Mouse (Mus musculus): ENCODE measurements around the gene Dlx1.

GRCm38 (mm10) chr2:71545882-71546639, 18.1 kb downstream of the Dlx1 start:
- TF ChIP-seq EP300 (optimal IDR thresholded peaks at IDR 0.05) (no peak), CTCF (IDR thresholded peaks at IDR 0.05; ENCODE audit: low read depth) (no peak)

Measured in stomach, postnatal 0 days (tissue).